Mouse (Mus musculus) cerebellum, adult 2 months (tissue): Measurements from ENCODE around the gene Cutc.

Experiments used
- CTCF ChIP-seq: fragments of 200-500 bp; IDR thresholded peaks from 2 replicates; pipeline ENCODE4 v1.5.1; 2011; ENCODE audit warnings: low read depth, mild to moderate bottlenecking, control low read depth, low read length, moderate library complexity, borderline replicate concordance; ENCODE audit not compliant: insufficient read depth
- POLR2A ChIP-seq: fragments of 200-500 bp; IDR thresholded peaks from 2 replicates; pipeline ENCODE4 v1.6.1; 2011; ENCODE audit warnings: low read length, control low read depth, borderline replicate concordance; ENCODE audit not compliant: insufficient read depth

- TF ChIP-seq CTCF (no peak), POLR2A (no peak)
These were observed 44.4 kb downstream of the Cutc start for GRCm38 (mm10) chr19:43797216-43797615.
